18 mouse cellular contexts compared by ENCODE assay signal in the genomic region with DNA sequence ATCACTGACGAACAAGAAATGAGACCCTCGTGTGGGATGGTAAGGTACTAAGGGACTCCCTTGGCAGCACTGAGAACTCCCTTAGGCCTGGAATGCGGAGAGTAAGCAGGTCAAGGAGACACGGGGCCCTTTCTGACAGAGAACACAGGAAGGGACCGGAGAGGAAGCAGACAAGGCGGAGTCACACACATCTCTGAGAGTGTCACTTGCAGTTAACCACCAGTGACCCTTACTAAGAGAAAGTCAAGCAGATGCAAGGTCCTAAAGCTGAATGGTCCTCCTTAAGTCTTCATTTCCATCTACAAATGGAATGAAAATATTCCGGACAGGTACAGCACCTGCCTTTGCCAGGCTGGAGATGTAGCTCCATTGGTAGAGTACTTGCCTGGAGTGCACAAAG. TPM values are rescaled to one million over a fixed set of nuclear protein-coding genes. Genes with fewer than 3 reads are reported as not detected.
DNase-seq lines count a peak whose midpoint lies in the region; ATAC-seq lines count a peak whose summit lies in the region.
"Had no signal": no experiment of that assay in that cellular context is flagged by ENCODE, and none has a peak within 500 bp of the region (broad histone marks: within the 10 kb centered on the region; RNA-seq: fewer than 3 reads in every experiment).

No protein-coding gene starts in this region.

- H3K9me3 ChIP-seq in heart, embryonic 10.5 days = no peaks in the 10 kb centered on the region
- H3K9me3 ChIP-seq in midbrain, embryonic 11.5 days (ENCODE audit: control insufficient read depth, low read length) = no peaks in the 10 kb centered on the region
- no peaks in the 10 kb centered on the region for H3K9me3 ChIP-seq in midbrain, embryonic 16.5 days (replicated peaks; ENCODE audit: control insufficient read depth, low read length, poor library complexity, severe bottlenecking)

- H3K9ac ChIP-seq in midbrain, embryonic 11.5 days (ENCODE audit: low read length) = no peak overlapping the region
- no peak overlapping the region for H3K9ac ChIP-seq in midbrain, embryonic 16.5 days (ENCODE audit: low read depth, low read length)

- H3K36me3 ChIP-seq in heart, embryonic 10.5 days = 0 out of 2 replicates have a peak, but pooled peaks cover 3% of the 10 kb centered on the region
- H3K36me3 ChIP-seq in midbrain, embryonic 11.5 days (ENCODE audit: control insufficient read depth, insufficient read depth, low read length) = no peaks in the 10 kb centered on the region
- no peaks in the 10 kb centered on the region for H3K36me3 ChIP-seq in midbrain, embryonic 16.5 days (ENCODE audit: control insufficient read depth, insufficient read depth, low read length)
- H3K36me3 ChIP-seq: G1E had no signal

- H3K27me3 ChIP-seq in heart, embryonic 10.5 days (ENCODE audit: insufficient read depth, poor library complexity, severe bottlenecking) = no peaks in the 10 kb centered on the region
- no peaks in the 10 kb centered on the region for H3K27me3 ChIP-seq in midbrain, embryonic 11.5 days (ENCODE audit: control insufficient read depth, insufficient read depth, low read length)
- H3K27me3 ChIP-seq in midbrain, embryonic 16.5 days (ENCODE audit: control insufficient read depth, insufficient read depth, low read depth, low read length) = no peaks in the 10 kb centered on the region

- peak; percentile 67 for DNase-seq in heart, embryonic 10.5 days (ENCODE audit: low spot score)
- no peak for DNase-seq in heart, adult 8-10 months (ENCODE audit: low spot score)
- DNase-seq in midbrain, embryonic 11.5 days (ENCODE audit: low spot score, missing footprints) = peak; percentile 60
- DNase-seq: adrenal gland, adult 8-10 months; adrenal gland, postnatal 14 days; adrenal gland, postnatal 25 days; B cell, adult 2 months; cerebellum, adult 11 months; cerebellum, adult 11-12 months; cerebellum, adult 18-20 months had no signal

- H3K4me3 ChIP-seq in heart, embryonic 10.5 days = no peak overlapping the region
- no peak overlapping the region for H3K4me3 ChIP-seq in midbrain, embryonic 11.5 days (ENCODE audit: low read depth, low read length)
- no peak overlapping the region for H3K4me3 ChIP-seq in midbrain, embryonic 16.5 days (ENCODE audit: low read depth, low read length)

- WGBS in heart, embryonic 10.5 days = 51% methylated on average over 7 of the region's 7 CpGs
- WGBS in midbrain, embryonic 11.5 days = 79% methylated on average over 7 of the region's 7 CpGs
- WGBS in midbrain, embryonic 16.5 days = 87% methylated on average over 7 of the region's 7 CpGs

- no peak overlapping the region for H3K4me2 ChIP-seq in midbrain, embryonic 11.5 days
- no peak overlapping the region for H3K4me2 ChIP-seq in midbrain, embryonic 16.5 days (ENCODE audit: low read length)

- peaks cover 75% of the 10 kb centered on the region for H3K4me1 ChIP-seq in heart, embryonic 10.5 days
- no peaks in the 10 kb centered on the region for H3K4me1 ChIP-seq in midbrain, embryonic 11.5 days (ENCODE audit: control insufficient read depth, insufficient read depth, low read length)
- H3K4me1 ChIP-seq in midbrain, embryonic 16.5 days (ENCODE audit: control insufficient read depth, insufficient read depth, low read length) = no peaks in the 10 kb centered on the region

- no peak for ATAC-seq in midbrain, embryonic 11.5 days (ENCODE audit: low FRiP score)
- no peak for ATAC-seq in midbrain, embryonic 16.5 days
- ATAC-seq in monocyte, adult 5-6 weeks (replicated peaks; ENCODE audit: insufficient number of reproducible peaks, low FRiP score, low TSS enrichment, poor library complexity, severe bottlenecking) = 0 out of 2 replicates have a peak, but pooled peaks have one; percentile 28
- ATAC-seq in inflammation-experienced regulatory T-cells, adult 6 months = no peak
- ATAC-seq: activated CD4-positive, CD25-positive, alpha-beta regulatory T cell, adult 4 months; CD4-positive, CD25-positive, alpha-beta regulatory T cell, adult 4 months; Patski had no signal

- 0 out of 2 replicates have a peak overlapping the region, but pooled peaks have one; percentile 54 for H3K27ac ChIP-seq in heart, embryonic 10.5 days
- no peak overlapping the region for H3K27ac ChIP-seq in midbrain, embryonic 11.5 days (ENCODE audit: low read depth, low read length)
- H3K27ac ChIP-seq in midbrain, embryonic 16.5 days (ENCODE audit: low read length) = no peak overlapping the region

RNA-seq across cellular contexts. Expression of a gene that starts 48.9 kb away (rescaled TPM):
- 101 and 126 TPM in 2 replicates for polyA plus RNA-seq in heart, embryonic 10.5 days (2016; fragmentation: Nextera tagmentation; extraction: Ambion mirVana)
- 1 to 10 TPM; 3.7 to 4.7 (median 4.4) TPM for total RNA-seq in heart, adult 8-10 months (2022)
- 12.0 and 13.0 TPM in 2 replicates for polyA plus RNA-seq in midbrain, embryonic 11.5 days (2014; fragmentation: Nextera tagmentation; extraction: Ambion mirVana)
- polyA plus RNA-seq in midbrain, embryonic 16.5 days (2015; fragmentation: Nextera tagmentation; extraction: Ambion mirVana) = 28.9 and 29.6 TPM in 2 replicates
- total RNA-seq in monocyte, adult 5-6 weeks (2017) = 0.48 to 0.64 TPM (median 0.49 TPM) in 3 replicates
- polyA plus RNA-seq in inflammation-experienced regulatory T-cells, adult 6 months (2017; shearing (Covaris generic)) = 1 to 10 TPM in 1 of 3 experiments, under 1 TPM in 1, not detected in 1; 0.69 to 1.8 TPM
- total RNA-seq: MEL had no signal
- polyA plus RNA-seq: G1E, Patski had no signal
